ENCODE assay signal across 28 mouse cellular contexts in genomic region chr3:98435030-98435429, GRCm38 (mm10). TPM values are rescaled to one million over a fixed set of nuclear protein-coding genes. Genes with fewer than 3 reads are reported as not detected.
"Had no signal": no experiment of that assay in that cellular context is flagged by ENCODE, and none has a peak within 500 bp of the region (broad histone marks: within the 10 kb centered on the region; RNA-seq: fewer than 3 reads in every experiment).

No protein-coding gene starts in this region.

- H3K4me2 ChIP-seq: limb, embryonic 12.5 days; limb, embryonic 15.5 days; liver, embryonic 11.5 days; lung, embryonic 14.5 days; neural tube, embryonic 13.5 days; stomach, embryonic 15.5 days had no signal

- H3K4me1 ChIP-seq: limb, embryonic 12.5 days; limb, embryonic 15.5 days; neural tube, embryonic 13.5 days; stomach, embryonic 15.5 days had no signal

- H3K9ac ChIP-seq: limb, embryonic 12.5 days; limb, embryonic 15.5 days; liver, embryonic 14.5 days; liver, postnatal 0 days; lung, embryonic 14.5 days; neural tube, embryonic 13.5 days; stomach, embryonic 15.5 days had no signal

- H3K27me3 ChIP-seq: limb, embryonic 15.5 days; neural tube, embryonic 13.5 days; stomach, embryonic 15.5 days had no signal

- H3K4me3 ChIP-seq: limb, embryonic 12.5 days; limb, embryonic 15.5 days; megakaryocyte, embryonic 14.5 days; midbrain, embryonic 10.5 days; myocyte; neural tube, embryonic 13.5 days; stomach, embryonic 15.5 days had no signal

- DNase-seq: kidney, adult 9 months; kidney, postnatal 36 days; left cerebral cortex, postnatal 4 days; liver, postnatal 0 days; lung, embryonic 14.5 days; midbrain, embryonic 14.5 days; retina, postnatal 1 day; right cerebral cortex, postnatal 25 days; spleen, adult 18-20 months; thymus, postnatal 25 days had no signal

- H3K36me3 ChIP-seq: limb, embryonic 12.5 days; limb, embryonic 15.5 days; midbrain, embryonic 10.5 days; neural tube, embryonic 13.5 days; stomach, embryonic 15.5 days had no signal

- H3K27ac ChIP-seq: limb, embryonic 12.5 days; limb, embryonic 15.5 days; liver, embryonic 14.5 days; macrophage; midbrain, embryonic 10.5 days; neural tube, embryonic 13.5 days; stomach, embryonic 15.5 days had no signal

- ATAC-seq: intestine, postnatal 0 days; liver, postnatal 0 days; lung, postnatal 0 days had no signal

- H3K9me3 ChIP-seq: limb, embryonic 12.5 days; limb, embryonic 15.5 days; megakaryocyte, embryonic 14.5 days; midbrain, embryonic 10.5 days; neural tube, embryonic 13.5 days; stomach, embryonic 15.5 days had no signal

RNA-seq across cellular contexts. Expression of gene Gm4450, which starts 21.9 kb away (rescaled TPM):
- total RNA-seq: layer of hippocampus, adult 18-20 months; layer of hippocampus, postnatal 14 days; left cerebral cortex, adult 8-10 months; left cerebral cortex, postnatal 14 days; left cerebral cortex, postnatal 4 days; neutrophil, adult 5-6 weeks had no signal
- polyA plus RNA-seq: intestine, postnatal 0 days; limb, embryonic 15.5 days; liver, embryonic 11.5 days; liver, embryonic 14.5 days; lung, embryonic 14.5 days; lung, postnatal 0 days; macrophage; midbrain, embryonic 10.5 days; midbrain, embryonic 14.5 days; myocyte; neural tube, embryonic 13.5 days; stomach, embryonic 15.5 days; thymus, postnatal 0 days had no signal
